Mouse (Mus musculus): ENCODE measurements around the gene Commd1.

Commd1 gene

GRCm38 (mm10) chr11:22938983-22939382 lies 43.2 kb downstream of the Commd1 start:
- no peak for DNase-seq (ENCODE audit: low read depth, low spot score)

DNA sequence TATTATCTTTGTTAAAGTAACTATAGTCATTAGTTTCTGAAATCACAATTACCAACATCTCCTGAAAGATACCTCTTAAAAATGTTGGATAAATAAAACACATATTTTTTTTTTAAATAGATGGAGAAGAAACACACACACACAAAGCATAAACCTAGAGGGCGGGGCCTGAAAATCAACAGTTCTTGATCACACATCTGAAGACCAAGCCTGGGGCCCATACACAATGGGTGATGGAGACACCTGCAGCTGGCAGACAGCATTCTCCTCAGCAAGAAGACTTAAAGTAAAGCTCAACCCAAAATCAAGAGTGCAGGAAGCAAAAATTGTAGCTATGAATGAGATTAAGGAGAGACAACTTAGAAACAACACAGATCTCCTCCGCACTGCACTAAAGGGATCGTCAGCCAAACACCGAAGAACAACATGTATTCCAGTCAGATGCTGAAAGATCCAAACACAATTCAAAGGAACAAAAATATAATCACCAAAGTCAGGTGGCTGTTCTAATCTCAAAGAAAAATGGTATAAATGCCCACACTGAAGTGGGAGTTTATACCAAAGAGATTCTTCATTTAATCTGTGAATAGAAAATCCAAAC lies 44.4 kb downstream of the Commd1 start:
- DNase-seq (ENCODE audit: low read depth, low spot score) = no peak

DNA sequence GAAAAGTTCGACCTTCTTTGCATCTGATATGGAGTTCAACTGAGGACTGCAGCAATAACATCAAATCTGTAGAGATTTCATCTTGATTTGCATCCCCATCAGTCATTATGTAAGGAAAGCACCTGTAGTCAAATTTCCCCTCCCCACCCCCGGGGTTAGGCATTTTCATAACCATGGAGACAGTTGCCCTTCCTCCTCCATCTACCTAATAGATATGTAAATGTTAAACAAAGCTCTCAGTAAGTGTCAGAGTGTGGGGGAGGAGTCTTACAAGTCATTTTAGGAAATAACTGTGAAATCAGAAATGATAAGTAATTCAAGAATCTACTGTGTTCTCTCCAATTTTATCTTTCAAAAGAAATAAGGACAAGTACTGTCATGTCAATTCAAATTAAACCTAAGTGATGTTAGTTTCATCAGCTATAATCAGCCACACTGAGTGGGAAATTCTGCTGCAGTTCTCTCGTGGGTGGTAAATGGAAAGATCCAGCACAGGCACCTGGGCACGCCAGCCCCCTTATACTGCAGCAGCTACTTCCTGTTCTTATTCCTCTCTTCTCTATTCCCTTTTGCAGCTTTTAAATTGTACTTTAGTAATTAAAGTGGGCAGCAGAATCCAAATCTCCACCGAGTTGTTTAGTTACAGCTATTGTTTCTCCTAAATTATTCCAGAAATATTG lies 45.6 kb downstream of the Commd1 start:
- DNase-seq (ENCODE audit: low read depth, low spot score) = no peak

DNA sequence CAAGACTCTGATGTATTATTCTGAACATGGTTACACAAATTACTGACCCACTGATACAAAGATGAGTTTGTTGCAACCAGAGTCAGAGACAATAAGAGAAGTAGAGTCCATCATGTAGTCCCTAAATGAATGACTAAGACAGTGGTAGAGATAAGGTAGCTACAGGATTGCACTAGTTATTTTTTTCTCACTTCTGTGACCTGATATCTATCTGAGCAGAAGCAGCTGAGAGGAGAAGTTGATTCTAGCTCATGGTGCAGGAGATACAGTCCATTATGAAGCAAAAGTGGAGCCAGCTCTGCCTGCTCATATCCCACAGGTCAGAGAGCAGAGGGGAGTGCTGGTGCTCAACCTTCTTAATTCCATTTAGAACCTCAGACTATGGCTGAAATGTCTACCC lies 50.0 kb downstream of the Commd1 start:
- no peak for DNase-seq (ENCODE audit: low read depth, low spot score)

GRCm38 (mm10) chr11:22931320-22931905 lies 50.8 kb downstream of the Commd1 start:
- DNase-seq (ENCODE audit: low read depth, low spot score) = no peak

GRCm38 (mm10) chr11:22930129-22930528 lies 52.1 kb downstream of the Commd1 start:
- no peak for DNase-seq (ENCODE audit: low read depth, low spot score)

DNA sequence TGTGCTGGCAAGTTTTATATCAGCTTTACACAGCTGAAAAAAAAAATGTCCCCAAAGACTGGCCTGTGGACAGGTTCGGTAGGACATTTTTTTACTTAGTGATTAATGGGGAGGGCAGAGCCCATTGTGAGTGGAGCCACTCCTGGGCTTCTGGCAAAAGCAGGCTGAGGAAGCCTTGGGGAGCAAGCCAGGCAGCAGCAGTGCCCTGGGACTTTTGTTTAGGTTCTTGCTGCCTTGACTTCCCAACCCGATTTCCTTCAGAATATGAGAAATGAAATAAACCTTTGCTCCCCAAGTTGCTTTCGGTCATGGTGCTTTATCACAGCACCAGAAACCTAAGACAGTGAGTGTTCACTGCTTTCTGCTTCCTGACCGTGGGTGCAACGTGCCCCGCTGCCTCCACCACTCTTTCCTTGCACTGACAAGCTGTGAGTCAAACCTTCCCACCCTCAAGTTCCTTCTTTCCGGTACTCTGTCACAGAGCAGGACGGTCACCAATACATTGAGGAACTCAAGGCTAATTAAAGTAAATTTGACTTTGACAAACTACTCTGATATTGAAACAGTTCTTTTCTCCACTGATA lies 53.5 kb downstream of the Commd1 start:
- no peak for DNase-seq (ENCODE audit: low read depth, low spot score)

GRCm38 (mm10) chr11:22923606-22924005 lies 58.6 kb downstream of the Commd1 start:
- no peak for DNase-seq (ENCODE audit: low read depth, low spot score)

- no peak for DNase-seq (ENCODE audit: low read depth, low spot score)
Observed at GRCm38 (mm10) chr11:22922546-22922945, 59.6 kb downstream of the Commd1 start.

GRCm38 (mm10) chr11:22919336-22919735 lies 62.8 kb downstream of the Commd1 start:
- DNase-seq (ENCODE audit: low read depth, low spot score) = no peak

DNA sequence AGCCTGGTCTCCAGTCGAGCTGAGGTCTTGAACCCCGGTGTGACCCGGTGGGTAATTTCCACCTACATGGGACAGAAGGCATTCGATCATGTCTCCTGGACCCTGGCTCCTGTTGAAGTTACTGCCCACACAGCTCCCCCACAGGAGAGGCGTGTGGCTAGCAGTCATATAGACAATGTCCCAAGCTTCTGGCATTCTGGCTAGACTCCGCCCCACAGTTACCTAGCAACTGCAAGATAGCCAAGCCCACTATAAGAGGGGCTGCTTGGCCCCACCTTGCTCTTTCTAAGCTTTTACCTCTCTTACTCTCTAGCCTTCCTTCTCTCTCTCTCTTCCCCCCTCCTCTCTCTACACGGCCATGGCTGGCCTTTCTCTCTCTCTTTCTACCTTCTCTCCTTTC lies 64.4 kb downstream of the Commd1 start:
- DNase-seq (ENCODE audit: low read depth, low spot score) = no peak

DNA sequence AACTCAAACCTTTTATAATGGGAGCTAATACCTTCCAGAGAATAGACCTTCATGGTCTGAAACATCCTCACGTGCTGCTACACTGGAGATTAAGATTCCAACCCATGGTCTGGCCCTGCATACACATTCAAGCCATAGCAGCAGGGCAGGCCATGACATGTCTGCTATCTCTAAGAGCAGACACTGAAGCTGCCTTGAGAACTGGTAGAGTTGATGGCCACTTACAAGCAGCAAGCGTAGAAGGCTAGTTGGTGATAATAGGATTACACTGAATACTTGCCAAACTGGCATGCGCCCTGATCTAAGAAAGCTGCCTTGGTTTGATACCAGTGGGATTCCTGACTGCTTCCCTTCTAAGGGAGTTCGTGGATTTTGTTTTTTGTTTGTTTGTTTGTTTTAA lies 68.4 kb downstream of the Commd1 start:
- DNase-seq (ENCODE audit: low read depth, low spot score) = no peak

DNA sequence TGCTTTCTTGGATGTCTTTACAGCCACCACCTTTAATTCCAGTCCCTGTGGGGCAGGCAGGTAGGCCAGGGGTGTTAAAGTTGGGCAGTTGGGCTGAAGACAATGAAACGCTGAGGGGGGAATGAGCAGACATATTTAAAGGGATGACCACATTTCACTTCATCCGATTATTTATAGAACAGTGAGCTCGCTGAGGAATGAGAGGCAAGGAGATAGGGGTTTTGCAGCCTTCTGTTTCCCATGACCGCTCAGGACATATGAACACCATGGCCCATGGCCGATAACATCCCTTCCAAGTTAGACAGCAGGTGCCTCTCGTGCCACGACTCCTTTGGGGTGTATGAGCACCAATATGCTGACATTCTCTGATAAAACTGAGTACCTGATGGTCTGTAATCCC lies 70.4 kb downstream of the Commd1 start:
- no peak for DNase-seq (ENCODE audit: low read depth, low spot score)

DNA sequence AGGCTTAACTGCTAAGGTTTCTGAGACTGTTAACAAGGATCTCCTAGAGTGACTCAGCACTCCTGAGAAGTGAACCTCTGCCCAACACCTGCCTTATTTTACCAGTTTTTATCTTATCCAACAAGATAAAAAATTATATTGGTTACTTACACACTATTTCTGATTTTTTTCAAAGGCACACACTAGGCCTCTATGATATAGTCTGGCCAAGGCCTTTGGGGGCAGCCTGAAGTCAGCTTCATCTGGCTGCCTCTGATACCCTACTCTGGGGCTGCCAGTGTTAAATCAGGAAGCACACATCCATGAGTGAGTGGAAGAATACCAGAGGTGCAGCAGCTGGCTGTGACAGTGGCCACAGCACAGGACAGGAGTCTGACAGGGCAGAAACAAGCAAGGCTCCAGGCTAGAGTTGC lies 75.7 kb downstream of the Commd1 start:
- DNase-seq (ENCODE audit: low read depth, low spot score) = no peak

DNA sequence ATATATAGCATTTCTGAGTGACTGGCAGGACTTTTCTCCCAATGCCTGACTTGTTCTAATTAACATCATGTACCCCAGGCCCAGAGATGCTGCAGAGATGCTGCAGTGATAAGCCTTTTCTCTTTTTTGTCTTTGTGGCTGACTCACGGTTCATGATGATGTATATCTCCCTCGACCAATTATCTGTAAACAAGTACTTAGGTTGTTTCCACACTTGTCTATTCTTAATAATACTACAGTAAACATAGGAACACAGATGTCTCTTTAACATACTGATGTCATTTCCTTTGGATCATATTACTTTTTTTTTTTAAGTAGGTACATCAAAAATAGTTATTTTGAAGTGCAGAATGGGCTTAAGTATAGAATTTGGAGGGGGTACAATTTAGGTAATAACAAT lies 79.3 kb downstream of the Commd1 start:
- no peak for DNase-seq (ENCODE audit: low read depth, low spot score)

DNA sequence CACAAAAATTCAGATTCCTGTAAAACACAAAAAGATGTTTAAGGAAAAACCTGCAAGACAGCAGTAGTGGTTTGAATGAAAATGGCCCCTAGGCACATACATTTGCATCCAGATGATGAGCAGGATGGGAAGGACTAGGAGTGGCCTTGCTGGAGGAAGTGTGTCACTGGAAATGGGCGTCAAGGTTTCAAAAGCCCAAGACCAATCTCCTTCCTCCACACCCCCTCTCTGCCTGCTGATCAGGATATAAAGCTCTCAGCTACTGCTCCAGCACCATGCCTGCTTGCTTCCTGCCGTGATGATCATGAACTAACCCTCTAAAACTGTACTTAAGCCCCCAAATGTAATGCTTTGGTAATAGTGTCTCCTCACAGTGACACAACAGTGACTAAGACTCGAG lies 82.1 kb downstream of the Commd1 start:
- DNase-seq (ENCODE audit: low read depth, low spot score) = no peak

- no peak for DNase-seq (ENCODE audit: low read depth, low spot score)
Observed at GRCm38 (mm10) chr11:22897642-22898041, 84.5 kb downstream of the Commd1 start.

GRCm38 (mm10) chr11:22897127-22897526 lies 85.1 kb downstream of the Commd1 start:
- no peak for DNase-seq (ENCODE audit: low read depth, low spot score)

DNA sequence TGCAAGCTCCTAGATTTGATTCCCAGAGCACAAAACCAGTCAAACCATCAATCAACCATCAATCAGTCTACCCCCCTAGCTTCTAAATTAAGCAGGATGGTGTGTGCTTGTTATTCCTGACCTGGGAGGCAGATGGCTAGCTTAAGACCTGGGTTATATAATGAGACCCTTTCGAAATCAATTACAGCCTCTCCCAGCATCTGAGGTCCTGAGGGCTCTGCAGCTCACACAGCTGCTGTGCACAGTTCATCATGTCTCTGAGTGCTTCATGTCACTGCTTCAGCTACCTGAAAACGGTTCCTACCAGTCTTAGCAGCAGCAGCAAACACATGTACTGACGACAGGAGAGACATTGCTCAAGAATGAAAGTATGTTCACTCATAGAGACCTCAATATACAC lies 89.1 kb downstream of the Commd1 start:
- no peak for DNase-seq (ENCODE audit: low read depth, low spot score)

- no peak for DNase-seq (ENCODE audit: low read depth, low spot score)
Observed at GRCm38 (mm10) chr11:22892466-22892865, 89.7 kb downstream of the Commd1 start.

- no peak for DNase-seq (ENCODE audit: low read depth, low spot score)
Observed at GRCm38 (mm10) chr11:22891876-22892275, 90.3 kb downstream of the Commd1 start.

GRCm38 (mm10) chr11:22891242-22891641 lies 90.9 kb downstream of the Commd1 start:
- DNase-seq (ENCODE audit: low read depth, low spot score) = no peak

GRCm38 (mm10) chr11:22889224-22889623 lies 93.0 kb downstream of the Commd1 start:
- no peak for DNase-seq (ENCODE audit: low read depth, low spot score)

Measured in retina, adult 2 months (tissue).